Mouse (Mus musculus) hindbrain, embryonic 11.5 days (tissue): ENCODE results near the gene Mab21l2. TPM values are rescaled to one million over a fixed set of nuclear protein-coding genes. Genes with fewer than 3 reads are reported as not detected.

Source experiments
- ATAC-seq: fragments of 200-750 bp; cut with Nextera tagmentation; 2 replicates; pipeline ENCODE4 v1.8.0; 2017; ENCODE audit warnings: mild to moderate bottlenecking, moderate TSS enrichment, moderate library complexity; ENCODE audit not compliant: low FRiP score
- DNase-seq: peaks from one replicate; pipeline ENCODE4 v3.0.0-alpha.2; 2015; ENCODE audit warnings: low spot score
- H3K27ac ChIP-seq: fragments of 300-500 bp; sonication (generic); 2 replicates; pipeline ENCODE4 v1.5.1; 2014; ENCODE audit warnings: mild to moderate bottlenecking, low read depth, low read length
- H3K27me3 ChIP-seq: fragments of 300-500 bp; sonication (generic); 2 replicates; pipeline ENCODE4 v1.6.1; 2014; ENCODE audit warnings: mild to moderate bottlenecking, low read length, moderate library complexity, mixed read lengths; ENCODE audit not compliant: control insufficient read depth, insufficient read depth
- H3K36me3 ChIP-seq: fragments of 300-500 bp; sonication (generic); 2 replicates; pipeline ENCODE4 v1.6.1; 2014; ENCODE audit warnings: mild to moderate bottlenecking, low read length, moderate library complexity, mixed read lengths; ENCODE audit not compliant: control insufficient read depth, insufficient read depth
- H3K4me1 ChIP-seq: fragments of 300-500 bp; sonication (generic); replicated peaks from 2 replicates; pipeline ENCODE4 v1.6.1; 2014; ENCODE audit warnings: low read length, mixed read lengths; ENCODE audit not compliant: control insufficient read depth, insufficient read depth
- H3K4me2 ChIP-seq: fragments of 300-500 bp; sonication (generic); replicated peaks from 2 replicates; pipeline ENCODE4 v1.6.1; 2014; ENCODE audit warnings: mild to moderate bottlenecking, low read depth, low read length
- H3K4me3 ChIP-seq: fragments of 300-500 bp; sonication (generic); 2 replicates; pipeline ENCODE4 v1.5.1; 2014; ENCODE audit warnings: low read depth, low read length
- H3K9ac ChIP-seq: fragments of 300-500 bp; sonication (generic); 2 replicates; pipeline ENCODE4 v1.6.1; 2014; ENCODE audit warnings: low read depth, low read length
- H3K9me3 ChIP-seq: fragments of 300-500 bp; sonication (generic); 2 replicates; pipeline ENCODE4 v1.6.1; 2016; ENCODE audit warnings: low read length; ENCODE audit not compliant: control insufficient read depth
- WGBS: fragments of 180-500 bp; shearing (Covaris S2); extraction: QIAGEN DNeasy Blood & Tissue Kit; methylation state at CpG from one replicate; pipeline ENCODE4 v1.1.7; 2014; 5-methylcytosine and 5-hydroxymethylcytosine counted together
- polyA plus RNA-seq: library from polyadenylated mRNA; unstranded; fragments of >200 nt; fragmentation: Nextera tagmentation; extraction: Ambion mirVana; gene quantifications from 2 replicates; pipeline ENCODE4 v1.2.1, GENCODE M21; 2014

The Mab21l2 gene
- polyA plus RNA-seq, 1 experiment from 2014 or later: 151 TPM

GRCm38 (mm10) chr3:86522880-86523505 is 25.4 kb downstream of the Mab21l2 start:
- Histone ChIP-seq H3K9ac (no peak overlapping the region), H3K36me3 (no peaks in the 10 kb centered on the region), H3K27me3 (no peaks in the 10 kb centered on the region), H3K4me3 (no peak overlapping the region), H3K4me1 (no peaks in the 10 kb centered on the region), H3K4me2 (no peak overlapping the region), H3K27ac (no peak overlapping the region), H3K9me3 (no peaks in the 10 kb centered on the region)
- ATAC-seq (no peak), DNase-seq (no peak)
- WGBS: 88% methylated on average over 3 of the region's 3 CpGs

DNA sequence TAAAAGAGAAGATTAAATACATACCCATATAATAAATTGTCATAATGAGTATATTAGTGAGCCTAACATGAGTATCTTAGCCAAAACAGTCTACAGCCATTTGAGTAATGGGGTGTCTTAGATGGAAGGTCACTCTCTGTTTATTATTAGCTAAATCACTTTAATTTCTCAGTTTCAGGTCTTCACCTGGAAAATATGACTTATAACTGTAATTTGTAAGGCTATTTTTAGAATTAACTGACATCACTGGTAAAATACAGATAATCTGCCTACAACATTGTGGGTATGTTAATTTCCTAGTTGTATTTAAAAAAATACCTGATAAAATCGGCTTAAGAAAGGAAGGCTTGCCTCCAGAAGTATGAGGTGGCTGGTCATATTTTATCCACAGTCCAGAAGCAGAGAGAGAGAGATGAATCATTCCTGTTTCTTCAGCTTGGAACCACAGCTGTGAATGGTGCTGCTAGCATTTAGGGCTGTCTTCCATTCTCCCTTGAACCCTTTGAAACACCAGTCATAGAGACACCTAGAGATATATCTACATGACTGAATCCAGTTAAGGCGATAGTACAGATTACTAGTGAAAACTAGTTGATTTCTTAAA is 29.8 kb downstream of the Mab21l2 start:
- ATAC-seq: no peak
- no peak for DNase-seq
- H3K36me3 ChIP-seq: no peaks in the 10 kb centered on the region
- H3K9me3 ChIP-seq: no peaks in the 10 kb centered on the region
- no peak overlapping the region for H3K4me3 ChIP-seq
- H3K4me2 ChIP-seq: no peak overlapping the region
- H3K27me3 ChIP-seq: no peaks in the 10 kb centered on the region
- H3K4me1 ChIP-seq: no peaks in the 10 kb centered on the region
- 84% methylated on average over 2 of the region's 2 CpGs for WGBS
- no peak overlapping the region for H3K9ac ChIP-seq
- H3K27ac ChIP-seq: no peak overlapping the region

- DNase-seq (no peak), ATAC-seq (no peak)
- Histone ChIP-seq H3K4me3 (no peak overlapping the region), H3K9ac (no peak overlapping the region), H3K9me3 (no peaks in the 10 kb centered on the region), H3K27me3 (no peaks in the 10 kb centered on the region), H3K4me2 (no peak overlapping the region), H3K27ac (no peak overlapping the region), H3K4me1 (no peaks in the 10 kb centered on the region), H3K36me3 (no peaks in the 10 kb centered on the region)
These were observed 47.8 kb downstream of the Mab21l2 start for GRCm38 (mm10) chr3:86500586-86500985.
